Mouse (Mus musculus) G1E (cell line): ENCODE data around the gene Hspb2. TPM values are rescaled to one million over a fixed set of nuclear protein-coding genes. Genes with fewer than 3 reads are reported as not detected.

Experiments used
- ATAC-seq: 2 replicates; pipeline ENCODE4 v1.8.0; 2016; ENCODE audit warnings: mild to moderate bottlenecking; ENCODE audit not compliant: insufficient number of reproducible peaks, poor library complexity, low FRiP score, severe bottlenecking; ENCODE audit errors: extremely low read depth
- DNase-seq: peaks from one replicate; pipeline ENCODE4 v3.0.0; 2012; ENCODE audit warnings: low spot score
- H3K27me3 ChIP-seq: 2 replicates; pipeline ENCODE4 v1.6.1; 2012; ENCODE audit warnings: mild to moderate bottlenecking, low read length, inconsistent platforms; ENCODE audit not compliant: insufficient read depth
- H3K36me3 ChIP-seq: replicated peaks from 2 replicates; pipeline ENCODE3; 2012; ENCODE audit warnings: mild to moderate bottlenecking, inconsistent platforms
- H3K4me1 ChIP-seq: 2 replicates; pipeline ENCODE4 v1.6.1; 2012; ENCODE audit warnings: low read depth, low read length, inconsistent platforms, mixed read lengths; ENCODE audit not compliant: insufficient read depth
- H3K4me3 ChIP-seq: 2 replicates; pipeline ENCODE4 v1.5.1; 2012; ENCODE audit warnings: low read depth, mild to moderate bottlenecking, inconsistent platforms, low read length, moderate library complexity, mixed read lengths
- H3K9me3 ChIP-seq: replicated peaks from 2 replicates; pipeline ENCODE4 v1.6.1; 2012; ENCODE audit warnings: inconsistent platforms
- CTCF ChIP-seq: IDR thresholded peaks from 2 replicates; pipeline ENCODE4 v1.5.1; 2012; ENCODE audit warnings: low read depth, low read length, inconsistent platforms, mixed read lengths
- GATA1 ChIP-seq: IDR thresholded peaks from 2 replicates; pipeline ENCODE4 v1.6.1; 2012; ENCODE audit warnings: borderline replicate concordance, low read length, inconsistent platforms, mixed read lengths
- GATA2 ChIP-seq: IDR thresholded peaks from 2 replicates; pipeline ENCODE4 v1.6.1; 2012; ENCODE audit warnings: low read depth, low read length, inconsistent platforms, borderline replicate concordance
- POLR2AphosphoS5 ChIP-seq: IDR thresholded peaks from 2 replicates; pipeline ENCODE4 v1.6.1; 2012; ENCODE audit warnings: low read depth, low read length, inconsistent platforms; ENCODE audit not compliant: insufficient replicate concordance
- TAL1 ChIP-seq: conservative IDR thresholded peaks from 2 replicates; pipeline ENCODE4 v1.6.1; 2012; ENCODE audit warnings: low read depth, low read length, inconsistent platforms, mixed read lengths
- polyA plus RNA-seq: library from polyadenylated mRNA; stranded (reverse); fragments of >175 nt; gene quantifications from 2 replicates; pipeline ENCODE4 v1.2.3, GENCODE M21; 2012
- total RNA-seq, 2 experiments: library from RNA; stranded (forward) in 1 of 2; stranded (reverse) in 1 of 2; fragments of 200-1000 nt in 1 of 2; fragments of >200 nt in 1 of 2; fragmentation: Nextera tagmentation in 1 of 2; gene quantifications; 2 replicates each; pipeline ENCODE4 v1.2.3; 2014 to 2017

Gene Hspb2
- total and polyA plus RNA-seq, 3 experiments = not detected

GRCm38 (mm10) chr9:50723406-50723805 lies 28.7 kb downstream of the Hspb2 start:
- no peaks in the 10 kb centered on the region for H3K9me3 ChIP-seq
- DNase-seq (no peak), ATAC-seq (no peak)
- TF ChIP-seq CTCF = no peak
- TF ChIP-seq TAL1 = no peak
- TF ChIP-seq GATA1 = no peak
- no peak for TF ChIP-seq GATA2
- no peak for TF ChIP-seq POLR2AphosphoS5
- H3K36me3 ChIP-seq = no peaks in the 10 kb centered on the region
- H3K27me3 ChIP-seq = peaks cover 36% of the 10 kb centered on the region
- H3K4me3 ChIP-seq = no peak overlapping the region
- no peaks in the 10 kb centered on the region; the same call in 1 of the 2 replicates for H3K4me1 ChIP-seq

DNA sequence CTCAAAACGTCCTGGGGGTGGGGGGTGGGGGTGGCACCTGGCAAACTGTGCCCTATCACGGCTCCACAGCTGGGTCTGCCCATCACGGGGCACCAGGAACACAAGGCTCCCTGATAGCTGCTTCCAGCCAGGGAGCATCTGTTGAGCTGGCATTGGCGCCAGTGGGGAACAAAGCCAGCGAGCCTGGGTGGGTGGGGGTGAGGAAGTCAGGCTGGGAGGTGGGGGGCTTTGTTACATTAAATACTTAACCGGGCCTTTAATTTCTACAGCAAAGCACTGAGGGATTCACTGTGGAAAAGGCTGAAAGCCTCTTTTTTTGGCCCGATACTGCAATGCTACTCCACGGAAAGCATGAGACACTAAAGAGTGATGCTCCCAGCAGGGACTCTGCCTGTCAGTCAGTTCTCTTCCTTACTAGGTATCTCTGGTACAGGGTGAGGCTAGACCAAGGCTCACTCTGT lies 29.7 kb downstream of the Hspb2 start:
- TF ChIP-seq POLR2AphosphoS5 (no peak), GATA1 (no peak)
- ATAC-seq = no peak
- DNase-seq = no peak
- Histone ChIP-seq H3K4me1 (no peaks in the 10 kb centered on the region), H3K36me3 (no peaks in the 10 kb centered on the region), H3K4me3 (no peak overlapping the region), H3K9me3 (no peaks in the 10 kb centered on the region), H3K27me3 (peaks cover 33% of the 10 kb centered on the region)

DNA sequence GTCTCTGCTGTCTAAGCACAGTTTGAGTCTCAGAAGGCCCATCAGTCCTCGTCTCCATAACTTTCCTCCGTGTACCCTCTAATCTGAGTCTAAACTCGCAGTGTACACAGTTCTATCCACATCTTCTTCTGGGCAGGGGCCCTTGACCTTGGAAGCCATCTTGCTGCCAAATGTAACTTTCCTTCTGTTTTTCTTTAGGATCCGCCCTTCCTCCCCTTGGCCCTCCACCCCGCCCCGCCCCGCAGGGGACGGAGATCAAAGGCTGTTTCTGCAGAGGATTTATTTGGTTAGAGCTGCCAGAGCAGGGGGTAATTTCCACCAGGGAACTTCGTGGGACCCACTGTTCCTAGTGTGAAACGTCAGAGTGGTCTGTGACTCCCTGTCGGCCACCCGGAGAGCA lies 31.1 kb downstream of the Hspb2 start:
- no peak for DNase-seq
- H3K36me3 ChIP-seq = no peaks in the 10 kb centered on the region
- no peak for TF ChIP-seq GATA2
- TF ChIP-seq POLR2AphosphoS5 = no peak
- TF ChIP-seq CTCF = no peak
- TF ChIP-seq TAL1 = no peak
- no peak for TF ChIP-seq GATA1
- H3K4me1 ChIP-seq = no peaks in the 10 kb centered on the region
- H3K4me3 ChIP-seq = no peak overlapping the region
- H3K27me3 ChIP-seq = peaks cover 32% of the 10 kb centered on the region
- H3K9me3 ChIP-seq = no peaks in the 10 kb centered on the region
- no peak for ATAC-seq

DNA sequence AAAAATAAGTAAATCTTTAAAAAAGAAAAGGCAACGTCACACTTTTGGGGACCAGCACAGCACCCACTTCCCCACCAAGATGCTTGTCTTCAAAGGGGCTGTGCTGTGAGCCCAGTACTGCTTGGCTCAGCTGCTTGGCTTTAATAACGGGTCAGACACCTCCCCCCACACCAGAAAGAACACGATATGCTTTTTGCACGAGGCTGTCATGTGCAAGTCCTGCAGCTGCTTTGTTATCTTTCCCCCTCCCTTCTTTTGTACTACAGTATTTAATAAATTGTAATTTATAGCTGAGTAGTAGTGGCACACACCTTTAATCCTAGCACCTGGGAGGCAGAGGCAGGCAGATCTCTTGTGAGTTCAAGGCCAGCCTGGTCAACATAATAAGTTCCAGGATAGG lies 33.3 kb downstream of the Hspb2 start:
- Histone ChIP-seq H3K4me1 (no peaks in the 10 kb centered on the region), H3K9me3 (no peaks in the 10 kb centered on the region), H3K4me3 (no peak overlapping the region), H3K27me3 (peaks cover 34% of the 10 kb centered on the region), H3K36me3 (no peaks in the 10 kb centered on the region)
- TF ChIP-seq GATA1 (no peak), CTCF (no peak), GATA2 (no peak), TAL1 (no peak), POLR2AphosphoS5 (no peak)
- no peak for DNase-seq
- no peak for ATAC-seq

- Histone ChIP-seq H3K27me3 (peaks cover 32% of the 10 kb centered on the region), H3K4me1 (no peaks in the 10 kb centered on the region), H3K36me3 (no peaks in the 10 kb centered on the region), H3K4me3 (no peak overlapping the region), H3K9me3 (no peaks in the 10 kb centered on the region)
- no peak for ATAC-seq
- no peak for DNase-seq
- TF ChIP-seq GATA2 (no peak), CTCF (no peak), TAL1 (no peak), POLR2AphosphoS5 (no peak), GATA1 (no peak)
Observed at GRCm38 (mm10) chr9:50714188-50714587, 38.0 kb downstream of the Hspb2 start.

DNA sequence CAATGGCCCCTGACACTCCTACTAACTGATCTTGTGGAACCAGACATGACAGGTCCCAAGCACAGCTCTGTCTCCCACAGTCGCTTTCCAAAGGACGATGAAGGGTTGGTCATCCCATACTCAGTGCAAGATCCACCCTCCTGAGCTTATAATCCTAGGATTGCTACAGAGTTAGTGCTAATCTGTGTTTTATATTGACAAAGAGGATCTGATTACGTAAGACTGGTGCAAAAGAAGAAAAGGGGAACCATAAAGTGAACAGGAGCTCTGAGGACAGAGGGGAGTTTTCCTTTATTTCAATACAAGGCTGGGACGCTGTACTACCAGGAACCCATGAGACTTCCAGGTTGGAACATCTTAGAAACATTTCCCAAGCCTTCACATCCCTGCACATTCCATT lies 40.8 kb downstream of the Hspb2 start:
- Histone ChIP-seq H3K27me3 (peaks cover 23% of the 10 kb centered on the region), H3K9me3 (no peaks in the 10 kb centered on the region), H3K4me1 (no peaks in the 10 kb centered on the region), H3K4me3 (no peak overlapping the region), H3K36me3 (no peaks in the 10 kb centered on the region)
- ATAC-seq = no peak
- DNase-seq = no peak
- TF ChIP-seq TAL1 (no peak), POLR2AphosphoS5 (no peak)

GRCm38 (mm10) chr9:50709108-50709507 lies 43.0 kb downstream of the Hspb2 start:
- H3K4me1 ChIP-seq = no peaks in the 10 kb centered on the region
- TF ChIP-seq CTCF (no peak), GATA2 (no peak), GATA1 (no peak), POLR2AphosphoS5 (no peak), TAL1 (no peak)
- H3K4me3 ChIP-seq = no peak overlapping the region
- no peaks in the 10 kb centered on the region for H3K36me3 ChIP-seq
- H3K9me3 ChIP-seq = no peaks in the 10 kb centered on the region
- DNase-seq = no peak
- no peak for ATAC-seq
- H3K27me3 ChIP-seq = peaks cover 12% of the 10 kb centered on the region
